9 mouse cellular contexts compared by ENCODE assay signal in genomic region chr10:63429023-63429340, GRCm38 (mm10). TPM values are rescaled to one million over a fixed set of nuclear protein-coding genes. Genes with fewer than 3 reads are reported as not detected.
DNase-seq lines count a peak whose midpoint lies in the region; ATAC-seq and TF ChIP-seq lines count a peak whose summit lies in the region.
"Had no signal": no experiment of that assay in that cellular context is flagged by ENCODE, and none has a peak within 500 bp of the region (broad histone marks: within the 10 kb centered on the region; RNA-seq: fewer than 3 reads in every experiment).

No protein-coding gene starts in this region.

- H3K27ac ChIP-seq in heart, embryonic 10.5 days, result peak overlapping the region; percentile 23; the same call in 1 of the 2 replicates
- 0 out of 2 replicates have a peak overlapping the region, but pooled peaks have one; percentile 29 for H3K27ac ChIP-seq in forebrain, postnatal 0 days (ENCODE audit: low read depth, low read length)
- H3K27ac ChIP-seq in liver, embryonic 16.5 days (ENCODE audit: low read length), result no peak overlapping the region

- TF ChIP-seq CTCF in E14TG2a.4 (conservative IDR thresholded peaks at IDR 0.05; ENCODE audit: low read length), result no peak
- no peak for TF ChIP-seq CTCF in forebrain, postnatal 0 days (IDR thresholded peaks at IDR 0.05; ENCODE audit: low read depth)

- DNase-seq in heart, embryonic 10.5 days (ENCODE audit: low spot score), result no peak
- DNase-seq in heart, postnatal 25 days (ENCODE audit: low spot score), result no peak
- no peak for DNase-seq in forebrain, postnatal 0 days
- no peak for DNase-seq in MN1 (ENCODE audit: low spot score)
- no peak for DNase-seq in frontal cortex, postnatal 36 days (ENCODE audit: low spot score in 2 of 2)
- no peak for DNase-seq in cerebellum, adult 9-10 months

- WGBS in heart, embryonic 10.5 days, result 5% methylated on average over 11 of the region's 11 CpGs
- WGBS in forebrain, postnatal 0 days, result under 1% methylated on average over 11 of the region's 11 CpGs
- 3% methylated on average over 11 of the region's 11 CpGs for WGBS in liver, embryonic 16.5 days (ENCODE audit: insufficient replicate concordance)

- H3K9ac ChIP-seq in forebrain, postnatal 0 days, result peak overlapping the region; percentile 42
- peak overlapping the region; percentile 59 for H3K9ac ChIP-seq in liver, embryonic 16.5 days (ENCODE audit: low read depth, low read length)

- H3K4me1 ChIP-seq in heart, embryonic 10.5 days, result no peaks in the 10 kb centered on the region
- H3K4me1 ChIP-seq in E14TG2a.4 (replicated peaks; ENCODE audit: low read depth, low read length), result peaks cover 42% of the 10 kb centered on the region
- H3K4me1 ChIP-seq in forebrain, postnatal 0 days (ENCODE audit: insufficient read depth), result no peaks in the 10 kb centered on the region
- peaks cover 10% of the 10 kb centered on the region for H3K4me1 ChIP-seq in liver, embryonic 16.5 days (ENCODE audit: control insufficient read depth, low read depth, low read length)

- H3K27me3 ChIP-seq in heart, embryonic 10.5 days (ENCODE audit: insufficient read depth, poor library complexity, severe bottlenecking), result no peaks in the 10 kb centered on the region
- H3K27me3 ChIP-seq in E14TG2a.4 (ENCODE audit: insufficient read depth, low read length), result no peaks in the 10 kb centered on the region
- H3K27me3 ChIP-seq in forebrain, postnatal 0 days (ENCODE audit: insufficient read depth, low read length), result no peaks in the 10 kb centered on the region
- H3K27me3 ChIP-seq in liver, embryonic 16.5 days (ENCODE audit: control insufficient read depth, insufficient read depth, low read depth, low read length), result no peaks in the 10 kb centered on the region

- intact Hi-C loops in heart, postnatal 25 days (cut with DNase I), result loop anchor here (2.0 to 5.0 kb wide), 2 partner anchors 42 to 46 kb away; no protein-coding TSS in a partner anchor

- no peaks in the 10 kb centered on the region for H3K9me3 ChIP-seq in heart, embryonic 10.5 days
- H3K9me3 ChIP-seq in E14TG2a.4 (ENCODE audit: low read length), result no peaks in the 10 kb centered on the region
- no peaks in the 10 kb centered on the region for H3K9me3 ChIP-seq in forebrain, postnatal 0 days (ENCODE audit: low read length)
- H3K9me3 ChIP-seq in liver, embryonic 16.5 days (replicated peaks; ENCODE audit: control insufficient read depth, low read length), result no peaks in the 10 kb centered on the region

- peak overlapping the region; percentile 70 for H3K4me2 ChIP-seq in forebrain, postnatal 0 days (ENCODE audit: low read depth)
- H3K4me2 ChIP-seq in liver, embryonic 16.5 days (ENCODE audit: low read depth, low read length), result peak overlapping the region; percentile 91

- no peak for ATAC-seq in forebrain, postnatal 0 days
- ATAC-seq in liver, embryonic 16.5 days (ENCODE audit: low read depth), result no peak

- peak overlapping the region; percentile 81 for H3K4me3 ChIP-seq in heart, embryonic 10.5 days
- peak overlapping the region; percentile 83 for H3K4me3 ChIP-seq in E14TG2a.4 (replicated peaks; ENCODE audit: low read length)
- peak overlapping the region; percentile 79 for H3K4me3 ChIP-seq in forebrain, postnatal 0 days (ENCODE audit: low read depth, low read length)
- H3K4me3 ChIP-seq in liver, embryonic 16.5 days (ENCODE audit: low read depth, low read length), result peak overlapping the region; percentile 87

- H3K36me3 ChIP-seq in heart, embryonic 10.5 days, result no peaks in the 10 kb centered on the region
- no peaks in the 10 kb centered on the region for H3K36me3 ChIP-seq in E14TG2a.4 (ENCODE audit: insufficient read depth, low read length)
- H3K36me3 ChIP-seq in forebrain, postnatal 0 days (ENCODE audit: insufficient read depth), result no peaks in the 10 kb centered on the region
- no peaks in the 10 kb centered on the region for H3K36me3 ChIP-seq in liver, embryonic 16.5 days (ENCODE audit: control insufficient read depth, insufficient read depth)

RNA-seq across cellular contexts. Expression of gene Ctnna3, which starts 0.9 kb away (rescaled TPM):
- 14.2 and 22.7 TPM in 2 replicates for polyA plus RNA-seq in heart, embryonic 10.5 days (2016; fragmentation: Nextera tagmentation; extraction: Ambion mirVana)
- total RNA-seq in heart, postnatal 25 days (2021), result 10 to 100 TPM; 53.1 to 57.2 TPM
- 0.52 and 0.62 TPM in 2 replicates for total RNA-seq in forebrain, postnatal 0 days (2014; rRNA removed)
- 0.33 and 0.51 TPM in 2 replicates for polyA plus RNA-seq in forebrain, postnatal 0 days (2015; fragmentation: Nextera tagmentation; extraction: Ambion mirVana)
- 0.09 and 0.11 TPM in 2 replicates for polyA plus RNA-seq in liver, embryonic 16.5 days (2015; fragmentation: Nextera tagmentation; extraction: Ambion mirVana)
- total RNA-seq: common myeloid progenitor, adult 5-6 weeks had no signal

RNA-seq across cellular contexts. Expression of gene Gm7075, which starts 7.4 kb away (rescaled TPM):
- polyA plus RNA-seq in heart, embryonic 10.5 days (2016; fragmentation: Nextera tagmentation; extraction: Ambion mirVana), result not detected in 2 replicates
- total RNA-seq in heart, postnatal 25 days (2021), result not detected
- not detected in 2 replicates for total RNA-seq in forebrain, postnatal 0 days (2014; rRNA removed)
- polyA plus RNA-seq in forebrain, postnatal 0 days (2015; fragmentation: Nextera tagmentation; extraction: Ambion mirVana), result not detected in 2 replicates
- polyA plus RNA-seq in liver, embryonic 16.5 days (2015; fragmentation: Nextera tagmentation; extraction: Ambion mirVana), result not detected in 2 replicates
- total RNA-seq: common myeloid progenitor, adult 5-6 weeks had no signal

RNA-seq across cellular contexts. Expression of gene Dnajc12, which starts 46.7 kb away (rescaled TPM):
- 6.7 and 10.8 TPM in 2 replicates for polyA plus RNA-seq in heart, embryonic 10.5 days (2016; fragmentation: Nextera tagmentation; extraction: Ambion mirVana)
- 10 to 100 TPM in 1 of 2 experiments, 1 to 10 TPM in 1; 8.7 to 11.2 TPM for total RNA-seq in heart, postnatal 25 days (2021)
- total RNA-seq in forebrain, postnatal 0 days (2014; rRNA removed), result 5.6 and 8.4 TPM in 2 replicates
- 8.0 and 11.0 TPM in 2 replicates for polyA plus RNA-seq in forebrain, postnatal 0 days (2015; fragmentation: Nextera tagmentation; extraction: Ambion mirVana)
- 17.0 and 19.1 TPM in 2 replicates for polyA plus RNA-seq in liver, embryonic 16.5 days (2015; fragmentation: Nextera tagmentation; extraction: Ambion mirVana)

RNA-seq across cellular contexts. Expression of gene Sirt1, which starts 47.5 kb away (rescaled TPM):
- 2.4 and 5.2 TPM in 2 replicates for polyA plus RNA-seq in heart, embryonic 10.5 days (2016; fragmentation: Nextera tagmentation; extraction: Ambion mirVana)
- total RNA-seq in heart, postnatal 25 days (2021), result 10 to 100 TPM in 1 of 2 experiments, 1 to 10 TPM in 1; 9.9 to 12.0 TPM
- total RNA-seq in forebrain, postnatal 0 days (2014; rRNA removed), result 24.0 and 28.3 TPM in 2 replicates
- polyA plus RNA-seq in forebrain, postnatal 0 days (2015; fragmentation: Nextera tagmentation; extraction: Ambion mirVana), result 2.7 and 3.3 TPM in 2 replicates
- polyA plus RNA-seq in liver, embryonic 16.5 days (2015; fragmentation: Nextera tagmentation; extraction: Ambion mirVana), result 2.4 and 3.1 TPM in 2 replicates

Comparison
In these comparisons a context has a peak if more than half of its experiments do, and no peak if none do; other contexts are left out.
1. RNA of gene Ctnna3, which starts 0.9 kb away (polyA plus RNA-seq): 14.2 to 22.7 TPM in heart, embryonic 10.5 days; 0.33 to 0.51 TPM in forebrain, postnatal 0 days and 0.09 to 0.11 TPM in liver, embryonic 16.5 days; every median in the first group is over 10 times any median in the second.
2. Peak in every context shown above with its lines, with median percentiles within 50 percentile points of each other: H3K4me3 ChIP-seq.